Mouse (Mus musculus): Measurements from ENCODE around the gene 3110070M22Rik. TPM values are rescaled to one million over a fixed set of nuclear protein-coding genes. Genes with fewer than 3 reads are reported as not detected.
"Not testable (repeated sequence)": the region's sequence is repeated elsewhere in the genome, so short reads cannot be mapped to it uniquely, and the experiment has no call there.

Gene 3110070M22Rik
- total RNA-seq (2021): under 1 TPM; 0.40 to 0.74 TPM
- long read RNA-seq, experiment 1: 0 reads
- long read RNA-seq, experiment 2: 0 reads

DNA sequence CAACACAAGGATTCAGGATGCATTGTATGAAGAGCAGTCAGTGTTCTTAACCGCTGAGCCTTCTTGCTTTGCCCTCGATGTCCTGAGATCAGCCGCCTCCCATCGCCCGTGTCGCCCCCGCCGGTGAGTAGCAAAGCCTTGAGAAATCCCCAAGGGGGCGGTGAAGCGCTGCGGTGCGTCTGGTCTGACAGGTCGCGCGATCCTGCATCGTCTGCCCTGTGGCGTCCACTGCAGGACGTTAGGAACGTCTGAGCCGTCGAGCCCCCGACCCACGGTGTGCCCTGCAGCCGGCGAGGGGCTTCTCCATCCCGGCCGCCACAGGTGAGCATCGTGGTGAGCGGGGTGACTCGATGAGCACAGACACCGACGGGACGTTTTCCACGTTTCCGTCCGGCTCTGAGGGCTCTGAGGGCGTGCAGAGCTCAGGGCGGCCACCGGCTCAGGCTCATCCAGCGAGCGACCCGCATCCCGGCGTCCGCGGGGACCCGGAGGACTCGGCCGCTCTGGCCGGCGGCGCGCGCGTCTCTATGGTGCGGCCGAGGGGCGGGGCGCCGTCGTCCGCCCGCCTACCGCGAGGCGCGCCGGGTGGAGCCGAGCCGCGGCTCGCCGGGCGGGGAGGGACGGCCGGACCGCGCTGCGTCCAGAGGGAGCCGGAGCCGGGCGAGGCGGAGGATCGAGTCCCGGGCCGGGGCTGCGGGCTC is at the start of gene 3110070M22Rik, which contains the start of gene Tmem267:
3110070M22Rik (minus strand) TSS at position 504 of the 701 bp plus-strand sequence.
Tmem267 (plus strand) TSS at position 160 of the 701 bp plus-strand sequence.
- intact Hi-C loops (cut with DNase I; ENCODE audit: low total_unique reads): no loop called here

DNA sequence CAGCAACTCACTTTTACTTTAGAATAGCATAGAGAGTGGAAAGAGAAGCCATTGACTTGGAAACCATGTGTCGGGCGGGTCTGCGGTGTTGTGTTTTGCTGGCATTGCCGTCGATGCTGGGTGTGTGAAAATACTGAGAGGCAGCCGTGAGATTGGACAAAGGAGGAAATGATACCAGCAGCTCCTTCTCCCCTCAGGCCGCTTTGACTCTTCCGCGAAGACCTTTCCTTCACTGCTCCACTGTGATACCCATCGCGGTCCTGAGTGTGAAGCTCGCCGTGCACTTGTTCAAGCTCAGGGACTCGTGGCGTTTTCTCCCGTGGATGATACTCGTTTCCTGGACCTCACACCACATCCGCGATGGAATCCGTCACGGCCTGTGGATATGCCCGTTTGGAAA is 6.8 kb upstream of the 3110070M22Rik start:
- intact Hi-C loops (cut with DNase I; ENCODE audit: low total_unique reads); DNase-seq: not testable (repeated sequence)

More for the DNA sequence above, at the start of gene 3110070M22Rik, which contains the start of gene Tmem267:
- DNase-seq: peak; percentile 86

DNA sequence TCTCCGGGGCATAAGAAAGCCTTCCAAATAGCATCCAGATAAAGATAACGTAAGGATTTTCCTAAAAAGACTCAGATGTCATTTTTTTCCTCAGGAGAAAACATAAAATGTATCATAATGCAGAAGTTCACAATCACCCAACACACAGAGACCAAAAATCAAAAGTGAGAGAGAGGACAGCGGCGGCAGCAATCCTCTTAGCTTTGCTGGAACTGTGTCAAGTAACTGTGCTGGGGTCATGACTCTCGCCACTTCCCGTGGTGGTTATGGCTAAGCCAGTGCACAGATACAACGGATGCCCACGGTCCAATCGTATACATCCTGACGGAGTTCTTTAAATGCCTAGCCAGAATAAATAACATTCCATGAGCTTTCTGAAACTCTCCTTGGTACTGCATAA is 3.9 kb upstream of the 3110070M22Rik start:
- DNase-seq; intact Hi-C loops (cut with DNase I; ENCODE audit: low total_unique reads): not testable (repeated sequence)

DNA sequence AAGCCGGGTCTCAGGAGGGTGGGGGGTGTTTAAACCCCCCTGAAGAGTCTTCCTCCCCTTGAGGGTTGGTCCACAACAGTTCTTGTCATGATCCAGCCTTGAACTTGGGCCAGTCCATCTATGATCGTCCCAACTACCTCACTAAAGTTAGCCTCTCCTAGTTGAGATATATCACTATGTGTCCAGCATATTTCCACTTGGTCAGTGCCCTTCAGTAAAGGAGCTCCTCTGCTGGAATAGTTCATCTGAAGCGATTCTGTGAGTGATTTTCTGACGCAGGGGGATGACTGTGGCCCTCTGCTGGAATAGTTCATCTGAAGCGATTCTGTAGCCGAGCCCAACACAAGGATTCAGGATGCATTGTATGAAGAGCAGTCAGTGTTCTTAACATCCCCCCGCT is 829 bp downstream of the 3110070M22Rik start:
- intact Hi-C loops (cut with DNase I; ENCODE audit: low total_unique reads): no loop called here
- DNase-seq: no peak

DNA sequence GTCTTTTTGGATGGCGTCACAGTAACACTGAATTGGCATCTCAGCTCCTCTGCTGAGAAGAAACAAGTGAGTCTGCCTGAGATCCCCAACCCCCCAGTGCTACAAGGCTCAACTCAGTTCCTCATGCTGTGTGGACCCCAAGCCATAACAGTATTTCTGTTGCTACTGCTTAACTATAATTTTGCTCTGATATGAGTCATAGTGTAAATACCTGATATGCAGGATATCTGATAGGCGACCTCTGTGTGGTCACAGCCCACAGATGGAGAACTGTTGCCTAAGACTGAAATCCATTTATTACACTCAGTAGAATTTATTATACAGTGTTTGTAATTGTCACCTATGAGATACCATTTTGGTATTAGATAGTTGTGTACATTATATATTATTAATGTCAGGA is 10.4 kb downstream of the 3110070M22Rik start:
- intact Hi-C loops (cut with DNase I; ENCODE audit: low total_unique reads): no loop called here
- DNase-seq: no peak

DNA sequence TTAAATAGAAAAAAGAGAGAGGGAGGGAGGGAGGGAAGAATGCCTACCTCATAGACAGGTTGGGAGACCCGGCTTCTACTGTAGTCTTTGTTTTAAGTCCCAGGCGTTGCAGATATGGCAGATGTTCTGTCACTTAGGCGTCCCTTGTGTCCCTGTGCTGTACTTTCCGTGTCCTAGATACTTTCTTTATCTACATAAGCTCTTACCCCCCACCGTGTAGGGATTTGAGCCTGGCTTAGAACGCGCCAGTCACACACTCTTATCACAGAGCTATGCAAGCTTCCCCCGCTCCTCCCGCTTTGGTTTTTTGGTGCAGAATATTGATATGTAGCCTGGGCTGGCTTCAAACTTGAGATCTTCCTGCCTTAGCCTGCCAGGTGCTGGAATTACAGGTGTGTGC is 11.6 kb downstream of the 3110070M22Rik start:
- no peak for DNase-seq
- intact Hi-C loops (cut with DNase I; ENCODE audit: low total_unique reads): no loop called here

DNA sequence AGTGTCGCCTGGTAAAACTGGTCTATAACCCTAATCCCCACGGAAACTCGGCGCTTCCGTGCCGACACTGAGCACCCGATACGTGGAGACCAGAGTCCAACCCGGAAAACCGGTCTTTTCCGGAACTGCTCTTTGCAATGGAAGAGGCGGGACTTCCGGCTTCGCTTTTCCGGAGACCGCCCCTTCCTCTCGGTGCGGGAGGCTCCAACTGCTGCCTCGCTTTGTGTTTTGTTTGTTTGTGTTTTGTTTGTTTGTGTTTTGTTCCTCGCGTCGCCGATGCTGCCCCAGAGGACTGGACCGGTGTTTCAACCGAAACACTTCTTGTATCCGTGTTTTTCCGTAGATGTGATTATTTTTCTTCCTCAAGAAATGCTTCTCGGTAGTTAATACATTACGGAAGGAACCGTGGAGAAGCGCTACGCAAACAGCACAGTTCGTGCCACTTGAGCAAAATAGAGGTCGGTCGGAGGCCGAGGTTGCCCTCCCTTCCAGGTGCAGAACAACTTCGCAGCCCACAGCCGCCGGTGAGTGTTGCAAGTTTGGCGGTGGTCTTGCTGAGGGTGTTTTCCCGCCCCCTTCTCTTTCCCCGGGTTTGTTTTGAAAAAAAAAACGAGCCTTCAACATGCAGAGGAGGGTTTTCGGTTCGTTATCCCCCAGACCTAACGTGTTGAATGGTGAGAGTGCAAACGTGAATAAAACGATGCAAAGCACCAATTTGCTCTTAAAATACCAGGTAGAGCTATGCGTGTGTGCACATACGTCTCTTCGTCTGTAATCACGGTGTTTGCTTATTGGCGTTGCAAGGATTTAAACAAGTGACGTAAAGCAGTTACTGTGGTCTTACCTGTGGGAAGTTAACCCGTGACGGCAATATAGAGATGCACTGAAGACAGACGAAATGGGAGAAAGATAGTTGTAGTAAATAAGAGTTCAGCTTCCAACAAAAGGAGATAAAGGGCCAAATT is 25.3 kb downstream of the 3110070M22Rik start, which contains the start of gene 4833420G17Rik:
4833420G17Rik (plus strand) TSS at position 173 of the 965 bp plus-strand sequence.
- intact Hi-C loops (cut with DNase I; ENCODE audit: low total_unique reads): no loop called here
- peak; percentile 87 for DNase-seq

DNA sequence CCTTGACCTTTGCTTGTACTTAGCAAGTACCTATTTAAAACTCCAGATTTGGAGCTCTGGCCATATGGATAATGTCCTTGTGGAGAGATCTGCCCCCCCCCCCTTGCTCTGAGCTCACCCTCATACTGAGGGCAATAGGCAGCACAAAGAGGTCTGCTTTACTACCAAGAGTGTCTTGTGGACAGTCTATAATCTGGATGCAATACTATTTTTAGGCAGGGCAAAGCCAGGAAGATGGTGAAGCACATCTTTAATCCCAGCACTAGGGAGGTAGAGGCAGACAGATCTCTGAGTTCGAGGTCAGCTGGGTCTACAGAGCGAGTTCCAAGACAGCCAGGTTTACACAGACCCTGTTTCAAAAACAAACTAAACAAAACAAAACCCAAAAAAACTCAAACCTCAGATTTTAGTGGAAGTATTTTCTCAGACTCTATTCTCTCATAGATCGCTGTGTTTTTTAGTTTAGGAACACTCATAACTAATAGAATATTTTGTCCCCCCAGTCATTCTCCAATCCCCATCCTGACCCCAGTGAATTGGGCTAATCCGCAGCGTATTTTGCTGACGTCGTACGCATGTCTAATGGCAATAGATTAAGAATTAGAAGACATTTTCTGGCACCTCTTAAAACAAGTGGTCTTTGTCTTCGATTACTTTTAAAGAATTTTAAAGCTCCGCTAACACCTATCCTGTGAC is 26.1 kb downstream of the 3110070M22Rik start:
- intact Hi-C loops (cut with DNase I; ENCODE audit: low total_unique reads): no loop called here
- DNase-seq: no peak

DNA sequence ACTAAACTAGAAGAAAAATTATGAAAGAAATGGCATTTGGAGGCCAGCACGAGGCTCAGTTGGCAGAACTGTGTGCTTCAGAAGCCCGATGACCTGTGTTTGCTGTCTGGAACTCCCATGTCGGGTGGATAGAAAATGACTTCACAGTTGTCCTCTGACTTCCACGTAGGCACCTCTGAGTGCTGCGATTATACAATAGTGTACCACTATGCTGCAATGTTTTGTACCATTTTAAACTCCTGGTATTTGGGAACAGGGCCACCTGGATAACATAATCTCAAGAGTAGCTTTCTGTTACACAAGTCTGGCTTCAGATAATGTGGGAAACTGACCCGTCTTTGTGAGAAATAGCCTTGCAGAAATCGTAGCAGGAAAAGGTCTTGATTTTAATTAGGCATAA is 31.8 kb downstream of the 3110070M22Rik start:
- intact Hi-C loops (cut with DNase I; ENCODE audit: low total_unique reads): no loop called here
- DNase-seq: no peak

DNA sequence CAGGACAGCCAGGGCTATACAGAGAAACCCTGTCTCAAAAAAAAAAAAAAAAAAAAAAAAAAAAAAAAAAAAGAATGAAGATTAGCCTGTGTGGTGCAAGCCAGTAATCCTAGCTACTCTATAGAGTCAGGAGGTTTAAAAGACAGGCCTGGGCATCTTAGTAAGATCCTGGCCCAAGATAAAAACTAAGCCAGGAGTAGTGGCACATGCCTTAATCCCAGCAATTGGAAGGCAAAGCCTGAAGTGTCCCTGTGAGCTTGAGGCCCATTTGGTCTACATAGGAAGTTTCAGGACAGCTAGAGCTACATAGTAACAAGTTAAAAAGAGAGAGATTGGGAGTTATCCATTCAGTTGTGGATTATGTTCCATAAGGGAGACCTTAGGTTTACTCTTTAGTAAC is 33.1 kb downstream of the 3110070M22Rik start:
- intact Hi-C loops (cut with DNase I; ENCODE audit: low total_unique reads): no loop called here
- DNase-seq: no peak

DNA sequence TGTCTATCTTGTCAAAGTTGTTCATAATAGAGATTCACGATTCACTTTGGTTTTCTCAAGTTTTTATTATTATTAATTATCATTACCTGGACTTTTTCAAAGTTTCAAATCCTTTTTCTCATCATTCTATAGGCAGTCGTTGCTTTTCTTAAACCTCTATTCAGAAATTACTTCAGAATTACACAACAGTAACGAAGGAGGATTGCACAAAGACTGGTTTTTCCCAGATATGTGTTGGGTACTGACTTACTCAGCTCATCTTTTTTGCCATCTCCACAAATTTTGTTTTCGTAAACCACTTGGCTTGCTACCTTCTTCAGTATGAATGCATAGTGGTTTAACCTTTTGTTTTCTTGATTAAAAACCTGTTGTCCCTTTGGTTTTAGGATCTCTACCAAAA is 34.6 kb downstream of the 3110070M22Rik start:
- intact Hi-C loops (cut with DNase I; ENCODE audit: low total_unique reads): no loop called here
- DNase-seq: no peak

DNA sequence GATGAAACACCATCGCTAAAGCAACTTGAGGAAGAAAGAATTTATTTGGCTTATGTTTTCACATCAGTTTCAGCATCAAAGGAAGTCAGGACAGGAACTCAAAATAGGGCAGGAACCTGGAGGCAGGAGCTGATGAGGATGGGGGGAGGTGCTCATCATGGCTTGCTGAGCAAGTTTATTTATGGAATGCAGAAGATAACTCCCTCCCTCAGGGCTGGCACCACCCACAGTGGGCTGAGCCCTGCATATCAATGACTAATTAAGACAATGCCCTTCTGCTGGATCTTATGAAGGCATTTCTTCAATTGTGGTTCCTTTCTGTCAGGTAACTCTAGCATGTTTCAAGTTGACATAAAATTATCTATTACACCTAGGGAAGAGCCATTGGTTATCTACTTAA is 45.9 kb downstream of the 3110070M22Rik start:
- intact Hi-C loops (cut with DNase I; ENCODE audit: low total_unique reads): no loop called here
- no peak for DNase-seq

Other genes with a start within 250 kb of the 3110070M22Rik start
- 10 to 100 TPM; 62.6 to 63.6 TPM for gene Paip1, start 59.8 kb downstream of the 3110070M22Rik start, total RNA-seq (2021)
- 1 to 10 TPM; 6.2 to 6.5 TPM for gene 4833420G17Rik, start 25.6 kb downstream of the 3110070M22Rik start, total RNA-seq (2021)
- 1 to 10 TPM; 6.3 to 8.6 TPM for gene Tmem267, start 344 bp downstream of the 3110070M22Rik start, total RNA-seq (2021)
- gene Ccl28, start 135.4 kb upstream of the 3110070M22Rik start, total RNA-seq (2021): under 1 TPM; 0.16 to 0.27 TPM
- 10 to 100 TPM; 32.3 to 49.3 TPM for gene Hmgcs1, start 202.0 kb upstream of the 3110070M22Rik start, total RNA-seq (2021)